Mouse (Mus musculus) ES-Bruce4 (cell line): ENCODE results near the gene Chit1.

ENCODE experiments used
- CTCF ChIP-seq: IDR thresholded peaks from one replicate; pipeline ENCODE4 v1.8.1; 2011; ENCODE audit warnings: low read depth, low read length
- EP300 ChIP-seq: IDR thresholded peaks from 2 replicates; pipeline ENCODE4 v1.6.1; 2011; ENCODE audit warnings: low read depth, low read length; ENCODE audit not compliant: insufficient read depth
- POLR2A ChIP-seq: IDR thresholded peaks from one replicate; pipeline ENCODE4 v1.8.1; 2011; ENCODE audit warnings: low read length; ENCODE audit not compliant: insufficient read depth

GRCm38 (mm10) chr1:134080406-134080805 lies 30.6 kb upstream of the Chit1 start:
- TF ChIP-seq CTCF: no peak
- TF ChIP-seq POLR2A: no peak
- no peak for TF ChIP-seq EP300
